Mouse (Mus musculus): ENCODE measurements at regions not wholly inside any gene's neighbourhood (a gene's known extent, or its start where the extent isn't known, plus 50 kb on each side); places are given as distances from the start of the nearest gene placed in this dataset.
A peak's percentile ranks its signal among the peaks of the same experiment; 100 is the strongest.

DNA sequence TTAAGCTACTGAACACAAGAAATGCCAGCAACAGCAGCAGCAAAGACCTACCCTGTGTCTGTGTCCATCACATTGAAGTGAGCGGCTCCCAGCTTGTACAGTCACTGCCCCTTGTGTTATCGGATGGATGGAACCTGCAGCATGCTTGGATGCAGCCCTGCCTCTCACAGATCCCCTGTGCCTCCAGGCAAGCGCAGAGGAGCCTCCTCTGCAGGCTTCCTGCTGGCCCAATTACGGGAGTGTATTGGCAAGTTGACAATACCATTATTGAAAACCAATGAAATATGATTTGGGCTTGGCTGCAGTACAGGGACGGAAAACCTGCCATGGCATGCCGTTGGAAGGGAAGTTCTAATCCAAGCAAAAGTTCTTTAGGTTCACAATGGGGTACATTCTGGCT is 81.9 kb upstream of the Otos start:
- peak; percentile 39 for DNase-seq

DNA sequence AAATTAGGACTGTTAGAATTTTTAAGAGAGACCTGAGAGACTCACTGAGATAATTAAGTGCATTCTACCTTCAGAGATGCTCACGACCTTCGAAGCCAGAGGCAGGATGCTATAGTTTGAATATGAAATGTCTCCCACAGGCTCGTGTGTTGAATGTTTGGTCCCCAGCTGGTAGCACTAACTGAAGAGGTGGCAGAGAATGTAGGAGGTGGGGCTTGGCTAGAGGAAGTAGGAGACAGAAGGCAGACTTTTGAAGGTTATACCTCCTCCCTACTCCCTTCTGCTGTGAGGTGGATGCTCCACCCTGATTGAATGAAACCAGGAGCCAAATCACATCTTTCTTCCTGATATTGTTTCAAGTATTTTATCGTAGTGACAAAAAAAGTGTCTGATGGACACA is 79.3 kb upstream of the Otos start:
- DNase-seq = no peak

DNA sequence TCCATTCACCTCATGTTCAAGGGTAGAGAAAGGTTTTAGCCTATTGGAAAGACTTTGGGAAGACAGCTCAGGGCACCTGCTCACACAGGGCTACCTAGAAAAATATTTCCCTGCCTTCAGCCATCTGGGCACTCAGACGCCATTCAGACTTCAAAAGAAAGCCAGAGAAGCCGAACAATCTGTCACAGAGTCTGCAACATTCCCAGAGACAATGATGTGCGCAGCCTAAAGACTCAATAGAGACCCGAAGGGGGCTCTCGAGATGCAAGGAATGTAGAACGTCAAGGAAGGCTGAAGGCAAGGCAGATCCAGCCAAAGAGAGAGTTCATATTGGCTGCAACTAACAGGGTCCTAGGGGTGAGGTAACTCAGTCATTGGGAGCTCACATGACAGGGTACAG is 78.7 kb upstream of the Otos start:
- no peak for DNase-seq

GRCm38 (mm10) chr1:92726341-92726740 is 77.7 kb upstream of the Otos start:
- no peak for DNase-seq

DNA sequence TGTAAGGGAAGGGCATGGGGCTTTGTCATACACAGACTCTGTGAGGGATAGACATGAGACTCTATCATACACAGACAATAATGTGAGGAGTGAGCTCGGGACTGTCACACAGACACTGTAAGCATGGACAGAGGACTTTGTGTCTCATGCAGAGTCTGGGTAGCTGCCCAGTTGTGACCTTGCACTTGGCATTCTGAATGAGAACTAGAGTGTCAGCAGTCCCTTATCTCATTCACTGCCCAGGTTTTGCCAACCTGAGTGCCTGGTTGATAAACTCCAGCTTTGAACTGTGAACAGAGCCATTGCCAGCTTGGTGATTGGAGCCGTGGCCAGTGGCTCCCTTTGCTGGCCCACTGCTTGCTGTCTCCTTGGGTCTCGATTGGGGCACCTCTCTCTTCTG is 75.5 kb upstream of the Otos start:
- no peak for DNase-seq

- DNase-seq = no peak
These were observed 71.9 kb upstream of the Otos start for GRCm38 (mm10) chr1:92720567-92720966.

DNA sequence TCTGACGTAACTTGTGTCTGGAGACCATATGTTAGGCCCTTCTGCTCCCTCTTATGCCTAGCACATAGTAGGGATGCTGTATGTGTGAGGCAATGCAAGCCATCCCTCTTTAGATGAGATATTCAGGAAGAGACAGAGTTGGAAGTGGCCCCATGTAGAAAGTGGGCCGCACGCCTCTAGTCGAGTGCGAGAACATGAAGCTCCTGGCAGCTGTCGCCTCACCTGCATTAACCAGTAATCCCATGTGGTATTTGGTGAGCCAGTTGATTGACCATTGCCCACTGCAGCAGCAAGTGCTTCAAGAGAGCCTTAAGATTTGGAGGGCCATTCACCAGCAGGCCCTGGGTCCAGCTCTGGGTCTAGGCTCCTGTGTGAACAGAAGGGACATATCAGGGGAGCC is 71.2 kb upstream of the Otos start:
- no peak for DNase-seq

GRCm38 (mm10) chr1:92718108-92718507 is 69.5 kb upstream of the Otos start:
- no peak for DNase-seq

DNA sequence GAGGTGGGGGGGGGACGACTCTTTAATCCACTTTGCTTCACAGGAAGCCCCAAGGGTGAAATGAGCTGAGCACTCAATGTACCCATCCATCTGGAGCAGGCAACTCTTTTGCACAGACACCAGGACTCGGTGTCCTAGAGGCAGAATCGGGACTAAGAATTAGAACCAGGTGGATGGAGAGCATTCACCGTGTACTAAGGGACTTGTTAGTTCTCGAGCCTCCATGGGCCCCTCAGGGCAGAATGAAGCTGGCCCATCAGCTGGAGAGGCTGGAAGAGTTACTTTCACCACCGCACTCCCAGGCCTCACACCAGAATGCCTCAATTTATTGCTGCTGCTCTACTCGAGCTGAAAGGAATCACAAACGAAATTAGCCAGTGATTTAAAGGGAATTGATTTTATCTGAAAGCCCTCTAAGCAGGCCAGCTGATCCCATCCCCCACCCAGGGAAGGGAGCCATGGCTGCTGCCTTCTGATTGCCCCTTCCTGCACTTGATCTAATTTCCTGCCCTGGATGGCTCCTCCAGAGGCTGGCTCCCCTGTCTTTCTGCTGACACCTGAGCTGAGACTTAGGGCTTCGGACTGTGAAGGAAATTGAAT is 66.2 kb upstream of the Otos start:
- no peak for DNase-seq

- no peak for DNase-seq
These were observed 63.7 kb upstream of the Otos start for GRCm38 (mm10) chr1:92712366-92712765.

DNA sequence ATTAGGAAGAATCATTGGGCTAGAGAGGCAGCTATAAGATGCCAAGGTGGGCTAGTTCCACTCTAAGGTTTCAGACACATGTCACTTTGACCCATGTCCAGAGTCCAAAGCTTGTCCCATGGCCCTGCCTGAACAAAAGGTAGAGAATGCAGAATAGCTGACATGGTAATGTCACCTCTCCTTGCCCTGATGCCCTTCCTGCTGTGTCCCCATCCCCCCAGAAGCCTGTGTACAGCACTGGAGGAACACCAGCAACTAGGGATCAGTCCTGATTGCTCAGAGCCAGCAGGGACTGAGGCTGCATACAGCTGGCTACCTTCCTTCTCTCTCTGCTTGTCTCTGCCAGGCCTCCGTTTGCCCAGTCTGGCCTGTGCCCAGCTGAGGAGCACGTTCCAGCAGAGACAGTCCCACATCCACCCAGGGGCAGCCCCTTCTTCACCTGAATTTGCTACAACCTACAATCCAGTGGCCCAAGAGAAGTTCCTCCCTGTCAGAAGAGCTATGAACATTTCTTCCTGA is 61.7 kb upstream of the Otos start:
- no peak for DNase-seq

DNA sequence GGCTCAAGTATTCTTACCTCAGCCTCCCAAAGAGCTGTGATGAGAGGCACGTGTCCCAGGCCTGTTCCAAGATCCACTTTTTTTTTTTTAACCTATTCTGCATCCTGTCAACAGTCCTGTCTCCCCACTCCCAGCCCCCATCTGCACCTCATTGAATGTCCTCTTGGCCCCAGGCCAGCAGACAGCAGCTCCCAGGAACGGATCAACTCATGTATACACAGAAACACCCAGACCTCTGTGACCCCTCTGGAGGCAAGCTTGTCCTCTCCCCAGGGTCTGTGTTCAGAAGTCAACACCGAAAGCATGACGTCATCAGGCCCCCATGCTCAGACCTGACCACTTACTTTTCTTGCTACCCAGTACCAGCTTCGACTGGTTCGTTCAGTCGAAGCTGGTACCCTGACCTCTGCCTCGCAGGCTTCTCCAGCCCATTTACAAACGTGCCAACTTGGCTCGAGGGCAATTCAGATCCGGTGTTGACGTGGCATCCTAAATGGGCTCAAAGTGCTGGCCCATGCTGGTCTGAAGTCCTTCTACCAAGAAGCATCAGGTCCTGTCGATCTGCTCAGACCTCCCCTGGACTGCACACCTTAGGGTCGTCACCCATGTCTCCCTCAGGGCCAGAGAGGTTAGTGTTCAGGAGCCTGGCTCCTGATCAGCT is 60.7 kb upstream of the Otos start:
- no peak for DNase-seq

- no peak for DNase-seq
These were observed 59.6 kb upstream of the Otos start for GRCm38 (mm10) chr1:92707917-92708897.

DNA sequence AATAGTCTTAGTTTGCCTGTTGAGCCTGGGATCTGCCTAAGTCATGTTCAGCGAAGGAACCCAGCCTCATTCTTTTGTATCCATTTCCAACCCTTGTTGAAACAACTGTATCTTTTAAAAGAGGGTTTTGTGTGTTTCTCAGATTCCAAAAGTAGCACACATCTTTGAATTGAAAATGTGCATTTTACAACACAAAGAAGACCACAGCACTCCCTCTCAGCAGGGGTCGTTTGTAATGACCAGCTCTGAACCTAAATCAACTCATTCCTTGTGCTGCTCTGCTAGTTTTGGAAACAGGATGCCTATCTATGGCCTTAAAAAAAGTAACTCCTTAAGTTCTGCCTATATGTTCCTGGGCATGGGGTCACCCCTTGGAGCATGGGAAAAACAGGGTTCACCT is 58.8 kb upstream of the Otos start:
- no peak for DNase-seq

GRCm38 (mm10) chr1:92703903-92704302 is 55.3 kb upstream of the Otos start:
- DNase-seq = no peak

DNA sequence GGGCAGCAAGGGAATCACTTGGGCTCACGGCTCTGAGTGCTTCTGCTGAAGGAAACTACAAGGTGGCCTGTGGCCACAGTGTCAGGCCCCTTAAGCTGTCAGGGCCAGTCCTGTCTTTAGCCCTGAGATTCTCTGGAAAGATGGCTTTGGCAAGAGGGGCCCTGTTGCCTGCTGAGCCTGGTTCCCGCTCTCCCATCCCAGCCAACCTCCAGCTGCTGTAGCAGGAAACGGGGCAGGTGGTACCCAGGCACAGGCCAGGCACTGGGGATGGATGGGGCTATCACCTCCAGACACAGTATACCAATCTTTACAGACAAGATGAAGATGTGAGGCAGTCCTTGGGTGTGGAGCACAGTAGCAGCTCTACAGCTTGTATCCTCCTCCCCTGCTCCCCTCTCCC is 54.6 kb upstream of the Otos start:
- no peak for DNase-seq

GRCm38 (mm10) chr1:92700107-92700506 is 51.5 kb upstream of the Otos start:
- no peak for DNase-seq

- peak; percentile 84 for DNase-seq
These were observed 51.1 kb upstream of the Otos start for GRCm38 (mm10) chr1:92699697-92700096.

- peak; percentile 78 for DNase-seq
These were observed 50.4 kb upstream of the Otos start for GRCm38 (mm10) chr1:92699048-92699447.

- DNase-seq = no peak
These were observed 49.9 kb upstream of the Otos start for GRCm38 (mm10) chr1:92698541-92698940.
